Mouse (Mus musculus) E14TG2a.4 (cell line): ENCODE measurements around the gene Robo1.

Experiments used
- CTCF ChIP-seq: conservative IDR thresholded peaks from 2 replicates; pipeline ENCODE4 v1.5.1; 2014; ENCODE audit warnings: low read length
- NANOG ChIP-seq: IDR thresholded peaks from 2 replicates; pipeline ENCODE4 v1.6.1; 2014; ENCODE audit warnings: borderline replicate concordance, low read length, mixed read lengths
- POU5F1 ChIP-seq: IDR thresholded peaks from 2 replicates; pipeline ENCODE4 v1.6.1; 2014; ENCODE audit warnings: low read length, borderline replicate concordance

- peak; percentile 63 for TF ChIP-seq CTCF
- TF ChIP-seq NANOG = no peak
- TF ChIP-seq POU5F1 = no peak
Observed at GRCm38 (mm10) chr16:72356515-72357357, 48.6 kb downstream of the Robo1 start.
